Mouse (Mus musculus): ENCODE results near the gene Ifit1. TPM values are rescaled to one million over a fixed set of nuclear protein-coding genes. Genes with fewer than 3 reads are reported as not detected.

Gene Ifit1
- polyA plus RNA-seq, 1 experiment = 2.3 TPM

- TF ChIP-seq POLR2A (IDR thresholded peaks at IDR 0.05; ENCODE audit: borderline replicate concordance, insufficient read depth, low read length) (no peak), CTCF (IDR thresholded peaks at IDR 0.05; ENCODE audit: borderline replicate concordance, insufficient read depth, low read depth, low read length) (no peak)
- 28% methylated on average over 2 of the region's 2 CpGs for WGBS
- H3K4me1 ChIP-seq (ENCODE audit: control insufficient read depth, insufficient read depth, low read length) = no peaks in the 10 kb centered on the region
- no peak overlapping the region for H3K4me3 ChIP-seq (replicated peaks; ENCODE audit: insufficient read depth, low read depth, low read length)
- no peak for DNase-seq
- H3K27ac ChIP-seq (ENCODE audit: insufficient read depth, low read length) = no peak overlapping the region
- no peaks in the 10 kb centered on the region for H3K27me3 ChIP-seq (ENCODE audit: control insufficient read depth, insufficient read depth, low read length)
These were observed 58.6 kb downstream of the Ifit1 start for GRCm38 (mm10) chr19:34699300-34699699.

Other genes starting within 250 kb of the Ifit1 start
- 0.41 and 0.68 TPM in 2 replicates for gene Ch25h, start 165.7 kb upstream of the Ifit1 start, polyA plus RNA-seq (2012; rRNA removed)
- 16.6 and 18.1 TPM in 2 replicates for gene Lipa, start 113.4 kb upstream of the Ifit1 start, polyA plus RNA-seq (2012; rRNA removed)
- gene Ifit2, start 90.2 kb upstream of the Ifit1 start, polyA plus RNA-seq (2012; rRNA removed) = 2.7 and 4.0 TPM in 2 replicates
- 13.3 and 15.9 TPM in 2 replicates for gene Ifit3, start 57.3 kb upstream of the Ifit1 start, polyA plus RNA-seq (2012; rRNA removed)
- gene Ifit1bl1, start 38.9 kb upstream of the Ifit1 start, polyA plus RNA-seq (2012; rRNA removed) = 0.93 and 1.1 TPM in 2 replicates
- 5.5 and 5.8 TPM in 2 replicates for gene Ifit3b, start 32.9 kb upstream of the Ifit1 start, polyA plus RNA-seq (2012; rRNA removed)
- gene Ifit1bl2, start 128 bp upstream of the Ifit1 start, polyA plus RNA-seq (2012; rRNA removed) = 0.16 and 0.20 TPM in 2 replicates
- gene Slc16a12, start 106.4 kb downstream of the Ifit1 start, polyA plus RNA-seq (2012; rRNA removed) = 1.3 and 1.8 TPM in 2 replicates
- gene Pank1, start 238.6 kb downstream of the Ifit1 start, polyA plus RNA-seq (2012; rRNA removed) = 6.3 and 6.9 TPM in 2 replicates